Mouse (Mus musculus) ES-CJ7 (cell line): ENCODE measurements around the gene Smyd2.

ENCODE experiments used
- DNase-seq: peaks from one replicate; pipeline ENCODE4 v3.0.0; 2011; ENCODE audit warnings: low read depth, low spot score

Smyd2 gene

GRCm38 (mm10) chr1:189921818-189922592 lies at the start of gene Smyd2:
Gene Smyd2, minus strand, starts transcription at chr1:189922363.
- peak; percentile 67 for DNase-seq

GRCm38 (mm10) chr1:189970381-189970780 lies 48.2 kb upstream of the Smyd2 start:
- DNase-seq = no peak

DNA sequence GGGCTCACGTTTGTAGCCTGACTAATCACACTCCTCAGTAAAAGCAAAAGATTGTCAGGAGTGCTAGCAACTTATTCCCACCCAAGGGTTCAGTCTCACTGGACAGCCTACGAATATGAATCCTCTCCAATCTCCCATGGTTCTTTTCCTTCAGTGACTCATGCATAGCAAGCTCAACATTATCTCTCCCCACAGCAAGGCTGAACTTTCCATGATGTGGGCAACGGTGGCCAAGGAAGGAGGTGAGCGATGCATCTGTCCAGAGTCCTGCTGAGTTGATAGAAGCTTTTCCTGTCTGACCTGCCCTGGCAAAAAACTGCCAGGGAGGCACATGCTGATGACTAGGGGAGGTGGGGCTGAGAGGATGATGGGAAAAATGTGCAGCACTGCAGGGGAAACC lies 45.9 kb upstream of the Smyd2 start:
- DNase-seq = no peak

GRCm38 (mm10) chr1:189960481-189960880 lies 38.3 kb upstream of the Smyd2 start:
- no peak for DNase-seq

- no peak for DNase-seq
Measured at GRCm38 (mm10) chr1:189959802-189960201, 37.6 kb upstream of the Smyd2 start.

GRCm38 (mm10) chr1:189951861-189952260 lies 29.7 kb upstream of the Smyd2 start:
- DNase-seq = no peak

- DNase-seq = no peak
Measured at GRCm38 (mm10) chr1:189947411-189947810, 25.2 kb upstream of the Smyd2 start.

- no peak for DNase-seq
Measured at GRCm38 (mm10) chr1:189946126-189946525, 24.0 kb upstream of the Smyd2 start.

- DNase-seq = peak; percentile 53
Measured at GRCm38 (mm10) chr1:189941786-189942185, 19.6 kb upstream of the Smyd2 start.

- no peak for DNase-seq
Measured at GRCm38 (mm10) chr1:189936436-189937105, 14.4 kb upstream of the Smyd2 start.

- no peak for DNase-seq
Measured at GRCm38 (mm10) chr1:189933480-189934202, 11.5 kb upstream of the Smyd2 start.

- DNase-seq = no peak
Measured at GRCm38 (mm10) chr1:189932976-189933375, 10.8 kb upstream of the Smyd2 start.

DNA sequence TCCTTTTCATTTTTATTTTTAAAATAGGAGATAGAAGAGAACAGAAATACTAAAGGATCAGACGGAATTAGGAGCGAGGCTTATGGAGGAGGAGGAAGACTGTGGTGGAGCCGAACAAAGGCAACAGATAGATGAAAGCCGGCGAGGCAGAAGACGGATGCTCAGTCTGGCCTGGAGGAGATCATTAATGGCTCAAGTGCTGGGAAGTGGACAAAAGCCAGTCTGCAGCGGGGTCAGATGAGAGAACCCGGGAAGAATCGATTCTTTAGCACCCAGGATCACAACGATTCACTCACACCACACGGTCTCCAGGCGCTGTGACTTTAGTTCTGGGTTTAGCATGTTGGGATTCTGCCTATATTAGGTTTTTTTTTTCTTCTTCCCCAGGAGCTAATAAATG lies 10.0 kb upstream of the Smyd2 start:
- no peak for DNase-seq

GRCm38 (mm10) chr1:189929896-189930295 lies 7.7 kb upstream of the Smyd2 start:
- DNase-seq = no peak

DNA sequence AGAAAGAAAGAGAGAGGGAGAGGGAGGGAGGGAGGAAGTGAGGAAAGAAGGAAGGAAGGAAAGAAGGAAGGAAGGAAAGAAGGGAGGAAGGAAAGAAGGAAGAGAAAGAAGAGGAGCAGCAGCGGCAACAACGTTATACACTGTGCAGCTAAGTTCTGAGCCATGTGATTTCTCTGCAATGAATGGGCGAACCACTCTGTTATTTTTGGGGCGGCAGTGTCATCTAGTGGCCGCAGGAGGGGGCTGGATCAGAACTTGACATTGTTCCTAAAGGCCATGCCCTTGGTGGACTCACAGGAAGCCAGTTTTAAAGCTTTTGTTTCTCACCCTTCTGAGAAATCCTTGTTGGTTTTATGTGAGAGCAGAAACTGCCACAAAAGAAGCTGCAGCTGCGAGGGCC lies 5.5 kb upstream of the Smyd2 start:
- DNase-seq = peak; percentile 81

GRCm38 (mm10) chr1:189926279-189926678 lies 4.1 kb upstream of the Smyd2 start:
- DNase-seq = no peak

DNA sequence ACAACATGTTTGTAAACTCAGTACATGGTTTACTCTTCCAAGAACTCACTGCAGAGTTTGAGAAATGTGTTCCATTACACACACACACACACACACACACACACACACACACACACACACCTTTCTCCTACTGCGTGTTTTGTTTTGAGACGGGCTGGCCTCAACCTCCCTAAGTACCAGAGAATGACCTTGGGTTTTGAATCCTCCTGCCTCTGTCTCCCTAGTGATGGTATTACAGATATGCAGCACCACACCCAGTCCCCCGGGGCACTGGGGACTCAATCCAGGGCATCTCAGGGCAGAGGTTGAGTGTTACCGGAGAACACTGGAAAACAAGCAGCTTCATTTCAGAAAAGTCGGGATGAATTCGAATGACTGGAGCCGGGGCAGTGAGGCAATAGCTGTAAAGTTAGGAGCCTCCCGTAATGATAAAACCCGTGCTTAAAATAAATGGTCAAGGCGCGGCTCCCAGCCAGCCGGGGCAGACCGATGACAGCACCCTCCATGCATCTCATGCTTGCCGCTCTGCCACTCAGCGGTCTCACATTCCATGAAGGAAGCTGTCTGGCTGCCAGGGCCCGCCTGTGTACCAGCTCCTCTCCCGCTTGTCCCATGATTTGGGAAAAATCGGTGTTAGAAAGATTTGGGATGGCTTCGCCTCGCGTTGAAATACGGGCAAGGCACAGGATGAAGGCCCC lies 1.9 kb upstream of the Smyd2 start:
- peak; percentile 84 for DNase-seq

DNA sequence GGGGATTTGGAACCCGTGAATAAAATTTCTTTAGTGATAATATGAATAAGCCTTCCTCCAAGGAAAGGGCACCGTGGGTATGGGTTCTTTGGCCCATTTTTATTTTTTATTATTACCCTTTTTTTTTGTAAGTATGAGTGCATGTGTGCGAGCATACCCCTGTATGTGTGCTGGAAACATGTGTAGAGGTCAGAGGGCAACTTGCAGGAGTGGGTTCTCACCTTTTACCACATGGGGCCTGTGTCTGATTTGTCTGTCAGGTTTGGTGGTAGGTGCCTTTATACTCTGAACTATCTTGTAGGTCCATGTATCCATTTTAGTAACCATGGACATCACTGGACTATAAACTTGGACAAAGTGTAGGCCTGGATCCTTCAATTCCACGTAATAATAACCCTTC lies 994 bp upstream of the Smyd2 start:
- no peak for DNase-seq

- no peak for DNase-seq
Measured at GRCm38 (mm10) chr1:189922721-189923120, 558 bp upstream of the Smyd2 start.

- DNase-seq = no peak
Measured at GRCm38 (mm10) chr1:189921568-189921817, 670 bp downstream of the Smyd2 start.

DNA sequence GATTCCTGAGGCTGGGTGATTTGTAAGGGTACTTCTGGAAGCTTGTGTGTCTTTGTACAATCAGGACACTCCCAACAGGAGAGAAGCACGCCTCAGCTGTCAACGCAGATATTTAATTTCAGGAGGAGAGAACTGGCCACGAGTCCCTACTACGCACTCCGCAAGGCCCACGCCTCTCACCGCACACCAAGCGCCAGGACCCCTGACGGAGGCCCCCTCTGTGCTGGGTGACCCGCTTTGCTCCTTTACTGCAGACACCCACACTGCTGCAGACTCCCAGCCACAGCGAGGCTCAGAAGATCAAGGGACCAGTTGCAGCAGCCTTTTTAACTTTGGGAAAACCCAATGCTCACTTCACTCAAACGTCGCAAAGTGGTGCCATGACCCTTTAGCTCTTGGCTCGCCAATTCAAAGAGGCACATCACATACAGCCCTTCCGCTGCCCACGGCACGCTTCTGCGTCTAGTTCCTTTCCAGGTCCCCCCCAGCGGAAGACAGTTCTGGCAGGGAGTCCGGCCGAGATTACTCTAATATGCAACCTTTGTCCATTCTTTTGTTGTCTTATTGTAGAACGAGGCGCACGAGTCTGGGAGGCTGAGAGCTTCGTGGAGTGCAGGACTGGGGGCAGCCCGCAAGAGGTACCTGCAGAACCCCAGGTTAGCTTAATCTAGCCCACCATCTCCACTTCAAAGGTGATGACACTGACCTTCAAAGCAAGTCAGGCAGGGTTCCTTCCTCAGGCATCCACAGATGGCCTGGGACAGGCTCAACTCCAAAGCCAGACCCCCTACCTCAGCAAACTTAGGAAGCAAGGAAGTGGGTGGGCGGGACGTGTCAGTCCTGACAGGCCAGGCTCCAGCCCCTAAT lies 1.2 kb downstream of the Smyd2 start:
- DNase-seq = peak; percentile 54
